Mouse (Mus musculus): Measurements from ENCODE around the gene Fkrp.

DNA sequence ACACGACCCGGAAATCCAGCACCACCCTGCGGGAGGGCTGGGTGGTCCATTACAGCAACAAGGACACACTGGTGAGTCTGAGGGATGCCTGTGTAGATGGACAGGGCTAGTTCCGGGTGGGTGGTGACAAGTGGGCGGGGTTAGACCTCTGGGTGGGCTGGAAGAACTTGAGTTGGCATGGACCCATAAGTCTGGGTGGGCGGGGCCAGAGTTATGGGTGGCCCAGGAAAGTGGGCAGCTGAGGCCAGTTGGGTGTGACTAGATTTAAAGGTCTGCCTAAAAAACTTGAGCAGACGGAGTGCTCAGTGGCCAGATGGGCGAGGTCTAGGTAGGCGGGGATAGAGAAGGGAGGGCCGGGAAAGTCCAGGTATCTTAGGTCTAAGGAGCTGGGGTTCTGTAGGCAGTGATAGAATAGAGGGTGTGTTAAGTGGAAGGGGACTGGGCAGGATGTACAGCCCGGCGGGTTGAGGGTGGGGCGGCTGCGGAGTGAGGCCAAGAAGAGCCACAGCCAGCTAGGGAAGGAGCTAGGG lies 36.8 kb upstream of the Fkrp start:
- no peak for TF ChIP-seq CTCF (IDR thresholded peaks at IDR 0.05; ENCODE audit: low read depth, low read length)
- no peak for TF ChIP-seq POLR2A (IDR thresholded peaks at IDR 0.05; ENCODE audit: borderline replicate concordance, low read depth, low read length)

Data from bone marrow macrophage, adult 2 months (primary cell).